Comparison of ENCODE assay signal across 25 mouse cellular contexts in the genomic region with DNA sequence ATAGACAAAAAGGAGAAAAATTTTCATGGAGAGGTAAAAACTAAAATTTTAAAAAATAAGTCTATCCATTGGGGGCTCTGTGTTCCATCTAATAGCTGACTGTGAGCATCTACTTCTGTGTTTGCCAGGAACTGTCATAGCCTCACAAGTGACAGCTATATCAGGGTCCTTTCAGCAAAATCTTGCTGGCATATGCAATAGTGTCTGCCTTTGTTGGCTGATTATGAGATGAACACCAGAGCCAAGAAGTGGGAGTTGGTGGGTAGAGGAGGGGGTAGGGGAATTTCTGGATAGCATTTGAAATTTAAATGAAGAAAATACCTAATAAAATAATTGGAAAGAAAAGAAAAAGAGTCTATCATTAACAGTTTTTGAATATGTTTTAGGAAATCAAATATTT.
A peak's percentile ranks its signal among the peaks of the same experiment; 100 is the strongest.
DNase-seq lines count a peak whose midpoint lies in the region; ATAC-seq and TF ChIP-seq lines count a peak whose summit lies in the region.
"Had no signal": no experiment of that assay in that cellular context is flagged by ENCODE, and none has a peak within 500 bp of the region (broad histone marks: within the 10 kb centered on the region; RNA-seq: fewer than 3 reads in every experiment).

No protein-coding gene starts in this region.

- H3K9ac ChIP-seq in forebrain, embryonic 15.5 days (replicated peaks), result no peak overlapping the region
- no peak overlapping the region for H3K9ac ChIP-seq in forebrain, postnatal 0 days
- H3K9ac ChIP-seq: heart, embryonic 13.5 days; hindbrain, embryonic 15.5 days; intestine, embryonic 15.5 days had no signal

- H3K4me2 ChIP-seq in forebrain, embryonic 15.5 days (replicated peaks), result no peak overlapping the region
- no peak overlapping the region for H3K4me2 ChIP-seq in forebrain, postnatal 0 days (ENCODE audit: low read depth)
- H3K4me2 ChIP-seq: heart, embryonic 13.5 days; hindbrain, embryonic 15.5 days; intestine, embryonic 15.5 days had no signal

- ATAC-seq in forebrain, embryonic 15.5 days (replicated peaks), result peak; percentile 83
- ATAC-seq in forebrain, postnatal 0 days, result no peak
- ATAC-seq: intestine, embryonic 15.5 days; Patski had no signal

- peak; percentile 12 to 16 for DNase-seq in cerebellum, postnatal 14 days
- no peak for DNase-seq in cerebellum, adult 11 months
- no peak for DNase-seq in forebrain, embryonic 10.5 days (ENCODE audit: extremely low spot score, low spot score)
- peak; percentile 70 for DNase-seq in brain, embryonic 14.5 days (ENCODE audit: low read depth)
- DNase-seq in forebrain, postnatal 0 days, result peak; percentile 6
- DNase-seq in gastrocnemius, adult 2 months, result no peak
- DNase-seq: adrenal gland, postnatal 14 days; B cell, adult 2 months; cerebellum, adult 18-20 months; cerebellum, adult 9-11 months; gastrocnemius, postnatal 10 days; gastrocnemius, postnatal 36 days; heart, adult 2 months; heart, postnatal 14 days; heart, postnatal 4 days; kidney, adult 11 months; kidney, adult 8-10 months had no signal

- H3K27me3 ChIP-seq in forebrain, embryonic 15.5 days, result no peaks in the 10 kb centered on the region
- no peaks in the 10 kb centered on the region for H3K27me3 ChIP-seq in forebrain, embryonic 10.5 days (ENCODE audit: poor library complexity, severe bottlenecking)
- no peaks in the 10 kb centered on the region for H3K27me3 ChIP-seq in forebrain, postnatal 0 days (ENCODE audit: insufficient read depth, low read length)
- H3K27me3 ChIP-seq: CH12.LX; heart, embryonic 13.5 days; hindbrain, embryonic 15.5 days; intestine, embryonic 15.5 days; Patski had no signal

- H3K27ac ChIP-seq in forebrain, embryonic 15.5 days (replicated peaks), result no peak overlapping the region
- H3K27ac ChIP-seq in forebrain, embryonic 10.5 days, result no peak overlapping the region
- H3K27ac ChIP-seq in forebrain, postnatal 0 days (ENCODE audit: low read depth, low read length), result no peak overlapping the region
- no peak overlapping the region for H3K27ac ChIP-seq in gastrocnemius, adult 2 months
- H3K27ac ChIP-seq: heart, adult 2 months; heart, embryonic 10.5 days; heart, embryonic 13.5 days; hindbrain, embryonic 15.5 days; intestine, embryonic 15.5 days had no signal

- H3K36me3 ChIP-seq in forebrain, embryonic 15.5 days, result no peaks in the 10 kb centered on the region
- H3K36me3 ChIP-seq in forebrain, embryonic 10.5 days (replicated peaks), result no peaks in the 10 kb centered on the region
- no peaks in the 10 kb centered on the region for H3K36me3 ChIP-seq in forebrain, postnatal 0 days (ENCODE audit: insufficient read depth)
- H3K36me3 ChIP-seq: G1E; heart, embryonic 10.5 days; heart, embryonic 13.5 days; hindbrain, embryonic 15.5 days; intestine, embryonic 15.5 days had no signal

- intact Hi-C loops in gastrocnemius, adult 2 months (cut with DNase I), result no loop called here

- H3K9me3 ChIP-seq in forebrain, embryonic 15.5 days, result no peaks in the 10 kb centered on the region
- no peaks in the 10 kb centered on the region for H3K9me3 ChIP-seq in forebrain, embryonic 10.5 days
- H3K9me3 ChIP-seq in forebrain, postnatal 0 days (ENCODE audit: low read length), result no peaks in the 10 kb centered on the region
- H3K9me3 ChIP-seq: heart, embryonic 10.5 days; heart, embryonic 13.5 days; hindbrain, embryonic 15.5 days; intestine, embryonic 15.5 days had no signal

- TF ChIP-seq CTCF in brain, embryonic 14.5 days (IDR thresholded peaks at IDR 0.05; ENCODE audit: borderline replicate concordance, extremely low read depth, insufficient read depth, insufficient read length), result no peak
- no peak for TF ChIP-seq CTCF in forebrain, postnatal 0 days (IDR thresholded peaks at IDR 0.05; ENCODE audit: low read depth)
- no peak for TF ChIP-seq CTCF in gastrocnemius, adult 2 months (IDR thresholded peaks at IDR 0.05)

- H3K4me3 ChIP-seq in forebrain, embryonic 15.5 days, result no peak overlapping the region
- no peak overlapping the region for H3K4me3 ChIP-seq in forebrain, embryonic 10.5 days
- H3K4me3 ChIP-seq in forebrain, postnatal 0 days (ENCODE audit: low read depth, low read length), result no peak overlapping the region
- no peak overlapping the region for H3K4me3 ChIP-seq in gastrocnemius, adult 2 months
- H3K4me3 ChIP-seq: heart, adult 2 months; heart, embryonic 10.5 days; heart, embryonic 13.5 days; hindbrain, embryonic 15.5 days; intestine, embryonic 15.5 days had no signal

- H3K4me1 ChIP-seq in forebrain, embryonic 15.5 days, result no peaks in the 10 kb centered on the region
- H3K4me1 ChIP-seq in forebrain, embryonic 10.5 days, result no peaks in the 10 kb centered on the region
- H3K4me1 ChIP-seq in forebrain, postnatal 0 days (ENCODE audit: insufficient read depth), result no peaks in the 10 kb centered on the region
- H3K4me1 ChIP-seq: heart, embryonic 10.5 days; heart, embryonic 13.5 days; hindbrain, embryonic 15.5 days; intestine, embryonic 15.5 days had no signal

- no peak for TF ChIP-seq POLR2A in brain, embryonic 14.5 days (IDR thresholded peaks at IDR 0.05; ENCODE audit: borderline replicate concordance, extremely low read depth, insufficient read depth, insufficient read length, poor library complexity, severe bottlenecking)

Comparison
In these comparisons a context has a peak if more than half of its experiments do, and no peak if none do; other contexts are left out.
1. DNase-seq: peak in cerebellum, postnatal 14 days (2 of 2), brain, embryonic 14.5 days (single experiment) and forebrain, postnatal 0 days (single experiment); none in cerebellum, adult 11 months (single experiment), forebrain, embryonic 10.5 days (single experiment) and gastrocnemius, adult 2 months (single experiment).